ENCODE assay signal across 7 mouse cellular contexts in genomic region chr9:60837449-60838141, GRCm38 (mm10). TPM values are rescaled to one million over a fixed set of nuclear protein-coding genes. Genes with fewer than 3 reads are reported as not detected.
A peak's percentile ranks its signal among the peaks of the same experiment; 100 is the strongest.
DNase-seq lines count a peak whose midpoint lies in the region; ATAC-seq lines count a peak whose summit lies in the region.

No protein-coding gene starts in this region.

- WGBS in forebrain, embryonic 15.5 days: 2% methylated on average over 20 of the region's 20 CpGs
- 14% methylated on average over 20 of the region's 20 CpGs for WGBS in hindbrain, embryonic 11.5 days
- 53% methylated on average over 20 of the region's 20 CpGs for WGBS in liver, embryonic 12.5 days (ENCODE audit: insufficient replicate concordance)

- peak overlapping the region; percentile 29 for H3K9ac ChIP-seq in forebrain, embryonic 15.5 days (replicated peaks)
- H3K9ac ChIP-seq in hindbrain, embryonic 11.5 days (ENCODE audit: low read depth, low read length): peak overlapping the region; percentile 43; the same call in 1 of the 2 replicates
- H3K9ac ChIP-seq in liver, embryonic 12.5 days: no peak overlapping the region

- peak overlapping the region; percentile 44 for H3K4me2 ChIP-seq in forebrain, embryonic 15.5 days (replicated peaks)
- peak overlapping the region; percentile 39 for H3K4me2 ChIP-seq in hindbrain, embryonic 11.5 days (replicated peaks; ENCODE audit: low read depth, low read length)
- peak overlapping the region; percentile 14; the same call in 1 of the 2 replicates for H3K4me2 ChIP-seq in liver, embryonic 12.5 days

- H3K4me3 ChIP-seq in brown adipose tissue, adult 24 weeks (ENCODE audit: insufficient read depth, low read depth, low read length): peak overlapping the region; percentile 58
- H3K4me3 ChIP-seq in forebrain, embryonic 15.5 days: peak overlapping the region; percentile 18
- peak overlapping the region; percentile 20 for H3K4me3 ChIP-seq in hindbrain, embryonic 11.5 days (ENCODE audit: low read depth, low read length)
- no peak overlapping the region for H3K4me3 ChIP-seq in liver, embryonic 12.5 days

- H3K36me3 ChIP-seq in forebrain, embryonic 15.5 days: no peaks in the 10 kb centered on the region
- H3K36me3 ChIP-seq in hindbrain, embryonic 11.5 days (ENCODE audit: control insufficient read depth, insufficient read depth, low read length): no peaks in the 10 kb centered on the region
- no peaks in the 10 kb centered on the region for H3K36me3 ChIP-seq in liver, embryonic 12.5 days

- ATAC-seq in forebrain, embryonic 15.5 days (replicated peaks): 0 out of 2 replicates have a peak, but pooled peaks have one; percentile 38
- peak; percentile 33; the same call in 1 of the 2 replicates for ATAC-seq in hindbrain, embryonic 11.5 days (ENCODE audit: low FRiP score)
- ATAC-seq in liver, embryonic 12.5 days: no peak

- peaks cover 9% of the 10 kb centered on the region for H3K4me1 ChIP-seq in brown adipose tissue, adult 24 weeks (ENCODE audit: control insufficient read depth, insufficient read depth, insufficient read length, low read length)
- H3K4me1 ChIP-seq in forebrain, embryonic 15.5 days: peaks cover 22% of the 10 kb centered on the region
- H3K4me1 ChIP-seq in hindbrain, embryonic 11.5 days (replicated peaks; ENCODE audit: control insufficient read depth, insufficient read depth, low read length): peaks cover 7% of the 10 kb centered on the region; the same call in 1 of the 2 replicates
- peaks cover 8% of the 10 kb centered on the region; the same call in 1 of the 2 replicates for H3K4me1 ChIP-seq in liver, embryonic 12.5 days

- H3K9me3 ChIP-seq in forebrain, embryonic 15.5 days: no peaks in the 10 kb centered on the region
- H3K9me3 ChIP-seq in hindbrain, embryonic 11.5 days (ENCODE audit: control insufficient read depth, low read length): no peaks in the 10 kb centered on the region
- no peaks in the 10 kb centered on the region for H3K9me3 ChIP-seq in liver, embryonic 12.5 days (replicated peaks)

- DNase-seq in hindbrain, embryonic 11.5 days (ENCODE audit: low spot score): peak; percentile 52
- peak; percentile 33 for DNase-seq in neural tube, embryonic 10.5 days (ENCODE audit: extremely low spot score, low spot score)
- DNase-seq in frontal cortex, postnatal 25 days (ENCODE audit: low spot score in 2 of 2): no peak
- no peak for DNase-seq in frontal cortex, postnatal 36 days (ENCODE audit: low spot score in 2 of 2)

- peak overlapping the region; percentile 87 for H3K27ac ChIP-seq in brown adipose tissue, adult 24 weeks (replicated peaks; ENCODE audit: low read depth, low read length)
- peak overlapping the region; percentile 37; the same call in 1 of the 2 replicates for H3K27ac ChIP-seq in forebrain, embryonic 15.5 days (replicated peaks)
- peak overlapping the region; percentile 67 for H3K27ac ChIP-seq in hindbrain, embryonic 11.5 days (ENCODE audit: low read depth, low read length)
- no peak overlapping the region for H3K27ac ChIP-seq in liver, embryonic 12.5 days

- no peaks in the 10 kb centered on the region for H3K27me3 ChIP-seq in forebrain, embryonic 15.5 days
- no peaks in the 10 kb centered on the region for H3K27me3 ChIP-seq in hindbrain, embryonic 11.5 days (ENCODE audit: control insufficient read depth, insufficient read depth, low read length)
- H3K27me3 ChIP-seq in liver, embryonic 12.5 days (replicated peaks): no peaks in the 10 kb centered on the region

RNA-seq across cellular contexts. Expression of gene Uaca, which starts 43.3 kb away (rescaled TPM):
- polyA plus RNA-seq in brown adipose tissue, adult 24 weeks (2012; ENCODE audit: insufficient read depth, insufficient read length, missing spikeins): 11.8 and 13.8 TPM in 2 replicates
- polyA plus RNA-seq in forebrain, embryonic 15.5 days (2015; fragmentation: Nextera tagmentation; extraction: Ambion mirVana): 15.2 and 16.1 TPM in 2 replicates
- polyA plus RNA-seq in hindbrain, embryonic 11.5 days (2014; fragmentation: Nextera tagmentation; extraction: Ambion mirVana): 22.3 and 22.5 TPM in 2 replicates
- polyA plus RNA-seq in liver, embryonic 12.5 days (2016; fragmentation: Nextera tagmentation; extraction: Ambion mirVana): 6.6 and 7.3 TPM in 2 replicates

Comparison
In these comparisons a context has a peak if more than half of its experiments do, and no peak if none do; other contexts are left out.
1. DNase-seq: peak in hindbrain, embryonic 11.5 days (single experiment) and neural tube, embryonic 10.5 days (single experiment); none in frontal cortex, postnatal 25 days (0 of 2) and frontal cortex, postnatal 36 days (0 of 2).
2. Peak in every context shown above with its lines, with median percentiles within 50 percentile points of each other: H3K4me2 ChIP-seq.